Mouse (Mus musculus) frontal cortex, postnatal 10 days (tissue): ENCODE results near the gene Gm2244.
A peak's percentile ranks its signal among the peaks of the same experiment; 100 is the strongest.
"Not testable (repeated sequence)": the region's sequence is repeated elsewhere in the genome, so short reads cannot be mapped to it uniquely, and the experiment has no call there.

Experiments used
- DNase-seq, 2 experiments: peaks; one replicate each; pipeline ENCODE4 v3.0.0; 2022; ENCODE audit warnings: low spot score in 2 of 2, mixed read lengths in 1 of 2

The Gm2244 gene

DNA sequence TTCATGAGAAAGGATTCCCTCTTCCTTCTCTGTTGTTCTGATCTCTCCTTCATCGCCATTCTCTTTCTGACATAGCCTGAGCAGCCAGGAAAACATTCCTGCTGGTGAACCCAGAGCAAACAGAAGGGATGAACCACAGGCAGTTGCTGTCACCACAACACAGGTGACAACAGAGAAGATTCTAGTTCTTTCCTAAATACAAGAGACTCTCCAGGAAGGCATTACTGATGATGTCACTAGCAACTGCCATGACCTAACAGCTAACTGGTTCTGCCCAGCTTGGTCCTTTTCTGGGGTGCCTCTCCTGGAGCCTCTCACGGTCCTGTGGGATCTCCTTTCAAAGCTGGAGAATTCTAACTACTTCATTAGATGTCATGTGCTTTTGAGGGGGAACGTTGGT is at the start of gene Gm2244:
Gm2244 (minus strand) TSS at position 101 of the 400 bp plus-strand sequence.
- not testable (repeated sequence) for DNase-seq

DNA sequence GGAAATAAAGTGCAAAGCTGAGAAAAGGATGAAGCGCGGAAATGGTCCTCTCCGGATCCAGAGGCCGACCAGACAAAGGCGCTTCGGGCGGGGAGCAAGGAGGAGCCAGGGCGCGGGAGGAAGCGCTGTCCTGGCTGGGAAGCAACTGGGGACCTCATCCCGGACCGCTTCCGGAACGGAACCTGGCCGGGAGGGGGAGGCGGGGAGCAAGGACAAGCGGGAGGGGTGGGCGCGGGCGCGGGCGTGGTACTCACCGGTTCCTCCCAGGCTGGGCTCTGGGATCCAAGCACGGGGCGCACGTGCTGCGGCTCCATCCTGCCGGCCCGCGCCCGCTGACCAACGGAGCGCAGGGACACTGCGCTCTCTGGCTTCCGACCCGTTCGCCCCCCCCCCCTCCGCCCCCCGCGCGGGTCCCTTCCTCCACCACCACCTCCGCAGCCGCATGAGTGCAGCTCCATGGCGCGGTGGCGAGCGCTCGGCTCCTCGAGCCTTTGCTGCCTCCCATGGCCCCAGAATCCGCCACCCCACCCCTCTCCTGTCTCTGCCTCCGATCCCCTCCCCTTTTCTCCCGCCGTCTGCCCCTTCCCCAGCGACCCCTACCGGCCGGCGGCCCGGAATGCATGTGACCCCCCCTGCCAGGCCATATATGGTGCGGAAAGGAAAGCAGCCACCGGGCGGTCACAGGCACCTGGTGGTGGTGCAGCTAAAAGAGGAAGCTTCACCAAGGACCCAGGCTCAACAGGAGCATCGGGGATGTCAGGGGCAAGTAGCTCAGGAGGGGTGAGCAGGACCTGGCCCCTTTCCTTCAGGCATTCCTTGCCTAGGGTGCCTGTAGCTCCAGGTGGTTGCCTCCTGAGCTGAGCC is 35.3 kb upstream of the Gm2244 start, which contains the start of gene Gm2237:
Gm2237 (minus strand) TSS at position 332 of the 864 bp plus-strand sequence.
- DNase-seq, result peak; percentile 13 to 22
